Mouse (Mus musculus) embryonic facial prominence, embryonic 12.5 days (tissue): ENCODE measurements at regions not wholly inside any gene's neighbourhood (a gene's known extent, or its start where the extent isn't known, plus 50 kb on each side); places are given as distances from the start of the nearest gene placed in this dataset.
"Not testable (repeated sequence)": the region's sequence is repeated elsewhere in the genome, so short reads cannot be mapped to it uniquely, and the experiment has no call there.

Experiments
- ATAC-seq: fragments of 200-750 bp; cut with Nextera tagmentation; 2 replicates; pipeline ENCODE4 v1.8.0; 2017; ENCODE audit not compliant: insufficient number of reproducible peaks, insufficient read depth, low FRiP score, low TSS enrichment
- H3K27ac ChIP-seq: fragments of 300-500 bp; sonication (generic); 2 replicates; pipeline ENCODE4 v1.5.1; 2016; ENCODE audit warnings: mild to moderate bottlenecking
- H3K27me3 ChIP-seq: fragments of 300-500 bp; sonication (generic); 2 replicates; pipeline ENCODE4 v1.6.1; 2016; ENCODE audit warnings: mild to moderate bottlenecking, moderate library complexity
- H3K36me3 ChIP-seq: fragments of 300-500 bp; sonication (generic); 2 replicates; pipeline ENCODE4 v1.6.1; 2016; ENCODE audit warnings: mild to moderate bottlenecking
- H3K4me1 ChIP-seq: fragments of 300-500 bp; sonication (generic); 2 replicates; pipeline ENCODE4 v1.6.1; 2016
- H3K4me2 ChIP-seq: fragments of 300-500 bp; sonication (generic); replicated peaks from 2 replicates; pipeline ENCODE4 v1.6.1; 2016; ENCODE audit warnings: mild to moderate bottlenecking, moderate library complexity
- H3K4me3 ChIP-seq: fragments of 300-500 bp; sonication (generic); 2 replicates; pipeline ENCODE4 v1.5.1; 2016; ENCODE audit warnings: mild to moderate bottlenecking
- H3K9ac ChIP-seq: fragments of 300-500 bp; sonication (generic); 2 replicates; pipeline ENCODE4 v1.6.1; 2016; ENCODE audit warnings: mild to moderate bottlenecking, moderate library complexity
- H3K9me3 ChIP-seq: fragments of 300-500 bp; sonication (generic); 2 replicates; pipeline ENCODE4 v1.6.1; 2016; ENCODE audit warnings: mild to moderate bottlenecking, moderate library complexity
- WGBS: fragments of 180-500 bp; shearing (Covaris S2); methylation state at CpG from one replicate; pipeline ENCODE4 v1.1.7; 2016; 5-methylcytosine and 5-hydroxymethylcytosine counted together

- not testable (repeated sequence) for H3K4me3 ChIP-seq, H3K27me3 ChIP-seq, H3K36me3 ChIP-seq, H3K9me3 ChIP-seq, ATAC-seq, H3K4me2 ChIP-seq, H3K9ac ChIP-seq, H3K4me1 ChIP-seq, H3K27ac ChIP-seq
- 85% methylated on average over 9 of the region's 9 CpGs for WGBS
Observed at GRCm38 (mm10) chr9:116425400-116425799, 250.2 kb upstream of the Tgfbr2 start.

GRCm38 (mm10) chr9:116415021-116415420 lies 239.9 kb upstream of the Tgfbr2 start:
- H3K36me3 ChIP-seq, result no peaks in the 10 kb centered on the region
- H3K9ac ChIP-seq, result no peak overlapping the region
- H3K4me1 ChIP-seq, result no peaks in the 10 kb centered on the region
- no peak overlapping the region for H3K27ac ChIP-seq
- H3K9me3 ChIP-seq, result no peaks in the 10 kb centered on the region
- no peak overlapping the region for H3K4me2 ChIP-seq
- no peak overlapping the region for H3K4me3 ChIP-seq
- ATAC-seq, result no peak
- WGBS, result 62% methylated on average over 4 of the region's 4 CpGs
- H3K27me3 ChIP-seq, result no peaks in the 10 kb centered on the region

- no peaks in the 10 kb centered on the region for H3K27me3 ChIP-seq
- no peak overlapping the region for H3K4me2 ChIP-seq
- no peak overlapping the region for H3K27ac ChIP-seq
- 72% methylated on average over 5 of the region's 5 CpGs for WGBS
- H3K4me1 ChIP-seq, result no peaks in the 10 kb centered on the region
- no peak overlapping the region for H3K4me3 ChIP-seq
- no peaks in the 10 kb centered on the region for H3K9me3 ChIP-seq
- no peaks in the 10 kb centered on the region for H3K36me3 ChIP-seq
- ATAC-seq, result no peak
- H3K9ac ChIP-seq, result no peak overlapping the region
Observed at GRCm38 (mm10) chr9:116411067-116411466, 235.9 kb upstream of the Tgfbr2 start.

GRCm38 (mm10) chr9:116410461-116410860 lies 235.3 kb upstream of the Tgfbr2 start:
- Histone ChIP-seq H3K9ac (no peak overlapping the region), H3K4me2 (no peak overlapping the region), H3K4me3 (no peak overlapping the region), H3K9me3 (no peaks in the 10 kb centered on the region), H3K27ac (no peak overlapping the region), H3K27me3 (no peaks in the 10 kb centered on the region), H3K4me1 (no peaks in the 10 kb centered on the region), H3K36me3 (no peaks in the 10 kb centered on the region)
- no peak for ATAC-seq
- WGBS, result 86% methylated on average over 8 of the region's 8 CpGs

GRCm38 (mm10) chr9:116408116-116408515 lies 233.0 kb upstream of the Tgfbr2 start:
- H3K9me3 ChIP-seq, result no peaks in the 10 kb centered on the region
- no peaks in the 10 kb centered on the region for H3K27me3 ChIP-seq
- H3K36me3 ChIP-seq, result no peaks in the 10 kb centered on the region
- 91% methylated on average over 2 of the region's 2 CpGs for WGBS
- H3K4me1 ChIP-seq, result no peaks in the 10 kb centered on the region
- H3K4me3 ChIP-seq, result no peak overlapping the region
- ATAC-seq, result no peak
- no peak overlapping the region for H3K9ac ChIP-seq
- H3K4me2 ChIP-seq, result no peak overlapping the region
- no peak overlapping the region for H3K27ac ChIP-seq

- H3K27me3 ChIP-seq, result no peaks in the 10 kb centered on the region
- no peaks in the 10 kb centered on the region for H3K4me1 ChIP-seq
- H3K4me3 ChIP-seq, result no peak overlapping the region
- no peak overlapping the region for H3K4me2 ChIP-seq
- ATAC-seq, result no peak
- H3K9ac ChIP-seq, result no peak overlapping the region
- H3K36me3 ChIP-seq, result no peaks in the 10 kb centered on the region
- 93% methylated on average over 1 of the region's 1 CpGs for WGBS
- H3K9me3 ChIP-seq, result no peaks in the 10 kb centered on the region
- no peak overlapping the region for H3K27ac ChIP-seq
Observed at GRCm38 (mm10) chr9:116405051-116405450, 229.9 kb upstream of the Tgfbr2 start.

GRCm38 (mm10) chr9:116401821-116402220 lies 226.7 kb upstream of the Tgfbr2 start:
- H3K27ac ChIP-seq, result no peak overlapping the region
- no peaks in the 10 kb centered on the region for H3K9me3 ChIP-seq
- no peaks in the 10 kb centered on the region for H3K36me3 ChIP-seq
- no peak overlapping the region for H3K4me3 ChIP-seq
- no peaks in the 10 kb centered on the region for H3K27me3 ChIP-seq
- ATAC-seq, result no peak
- WGBS, result 47% methylated on average over 7 of the region's 7 CpGs
- H3K9ac ChIP-seq, result no peak overlapping the region
- H3K4me1 ChIP-seq, result no peaks in the 10 kb centered on the region
- no peak overlapping the region for H3K4me2 ChIP-seq

GRCm38 (mm10) chr9:116400270-116400669 lies 225.1 kb upstream of the Tgfbr2 start:
- Histone ChIP-seq H3K36me3 (no peaks in the 10 kb centered on the region), H3K9ac (no peak overlapping the region), H3K4me2 (no peak overlapping the region), H3K4me1 (no peaks in the 10 kb centered on the region), H3K4me3 (no peak overlapping the region), H3K9me3 (no peaks in the 10 kb centered on the region), H3K27ac (no peak overlapping the region), H3K27me3 (no peaks in the 10 kb centered on the region)
- 45% methylated on average over 2 of the region's 2 CpGs for WGBS
- ATAC-seq, result no peak

GRCm38 (mm10) chr9:116399296-116399695 lies 224.1 kb upstream of the Tgfbr2 start:
- Histone ChIP-seq H3K9ac (no peak overlapping the region), H3K27ac (no peak overlapping the region), H3K4me2 (no peak overlapping the region), H3K4me3 (no peak overlapping the region), H3K9me3 (no peaks in the 10 kb centered on the region), H3K27me3 (no peaks in the 10 kb centered on the region), H3K4me1 (no peaks in the 10 kb centered on the region), H3K36me3 (no peaks in the 10 kb centered on the region)
- ATAC-seq, result no peak
- WGBS, result 83% methylated on average over 1 of the region's 1 CpGs

- H3K9me3 ChIP-seq, result no peaks in the 10 kb centered on the region
- no peaks in the 10 kb centered on the region for H3K36me3 ChIP-seq
- no peak overlapping the region for H3K4me2 ChIP-seq
- ATAC-seq, result no peak
- no peaks in the 10 kb centered on the region for H3K27me3 ChIP-seq
- H3K4me1 ChIP-seq, result no peaks in the 10 kb centered on the region
- 78% methylated on average over 8 of the region's 8 CpGs for WGBS
- H3K4me3 ChIP-seq, result no peak overlapping the region
- H3K9ac ChIP-seq, result no peak overlapping the region
- H3K27ac ChIP-seq, result no peak overlapping the region
Observed at GRCm38 (mm10) chr9:116392258-116392657, 217.1 kb upstream of the Tgfbr2 start.

- Histone ChIP-seq H3K27ac (no peak overlapping the region), H3K9me3 (no peaks in the 10 kb centered on the region), H3K4me3 (no peak overlapping the region), H3K4me2 (no peak overlapping the region), H3K36me3 (no peaks in the 10 kb centered on the region), H3K4me1 (peaks cover under 1% of the 10 kb centered on the region; the same call in 1 of the 2 replicates), H3K27me3 (no peaks in the 10 kb centered on the region), H3K9ac (no peak overlapping the region)
- 81% methylated on average over 3 of the region's 3 CpGs for WGBS
- ATAC-seq, result no peak
Observed at GRCm38 (mm10) chr9:116389781-116390180, 214.6 kb upstream of the Tgfbr2 start.

- Histone ChIP-seq H3K9me3 (no peaks in the 10 kb centered on the region), H3K27ac (no peak overlapping the region), H3K36me3 (no peaks in the 10 kb centered on the region), H3K4me2 (no peak overlapping the region), H3K4me3 (no peak overlapping the region), H3K4me1 (peaks cover 10% of the 10 kb centered on the region), H3K9ac (no peak overlapping the region), H3K27me3 (no peaks in the 10 kb centered on the region)
- ATAC-seq, result no peak
- WGBS, result 48% methylated on average over 8 of the region's 8 CpGs
Observed at GRCm38 (mm10) chr9:116388863-116389262, 213.7 kb upstream of the Tgfbr2 start.

GRCm38 (mm10) chr9:116388025-116388424 lies 212.9 kb upstream of the Tgfbr2 start:
- H3K4me3 ChIP-seq, result no peak overlapping the region
- H3K36me3 ChIP-seq, result no peaks in the 10 kb centered on the region
- no peaks in the 10 kb centered on the region for H3K9me3 ChIP-seq
- no peak overlapping the region for H3K9ac ChIP-seq
- H3K4me1 ChIP-seq, result peaks cover 18% of the 10 kb centered on the region
- no peaks in the 10 kb centered on the region for H3K27me3 ChIP-seq
- 94% methylated on average over 9 of the region's 9 CpGs for WGBS
- ATAC-seq, result no peak
- H3K27ac ChIP-seq, result no peak overlapping the region
- H3K4me2 ChIP-seq, result no peak overlapping the region
